Mouse (Mus musculus) right cerebral cortex, postnatal 4 days (tissue): ENCODE data around the gene Bcl2a1a.
A peak's percentile ranks its signal among the peaks of the same experiment; 100 is the strongest.
"Not testable (repeated sequence)": the region's sequence is repeated elsewhere in the genome, so short reads cannot be mapped to it uniquely, and the experiment has no call there.

Source experiments
- DNase-seq: peaks from one replicate; pipeline ENCODE4 v3.0.0-alpha.2; 2022

The Bcl2a1a gene

GRCm38 (mm10) chr9:88956670-88957153 lies at the start of gene Bcl2a1a:
TSS of gene Bcl2a1a (plus strand) at chr9:88956900.
- DNase-seq = not testable (repeated sequence)

- DNase-seq = not testable (repeated sequence)
Observed at GRCm38 (mm10) chr9:88916576-88916975, 40.1 kb upstream of the Bcl2a1a start.

GRCm38 (mm10) chr9:88938312-88938711 lies 18.4 kb upstream of the Bcl2a1a start:
- peak; percentile 5 for DNase-seq

GRCm38 (mm10) chr9:88951466-88951865 lies 5.2 kb upstream of the Bcl2a1a start:
- DNase-seq = not testable (repeated sequence)

GRCm38 (mm10) chr9:88953151-88953550 lies 3.5 kb upstream of the Bcl2a1a start:
- DNase-seq = not testable (repeated sequence)

GRCm38 (mm10) chr9:88955224-88955623 lies 1.5 kb upstream of the Bcl2a1a start:
- DNase-seq = not testable (repeated sequence)

GRCm38 (mm10) chr9:88956035-88956434 lies 665 bp upstream of the Bcl2a1a start:
- not testable (repeated sequence) for DNase-seq

- no peak for DNase-seq
Observed at GRCm38 (mm10) chr9:88958891-88959290, 2.2 kb downstream of the Bcl2a1a start.

- not testable (repeated sequence) for DNase-seq
Observed at GRCm38 (mm10) chr9:88959981-88960380, 3.3 kb downstream of the Bcl2a1a start.

GRCm38 (mm10) chr9:88966462-88966861 lies 9.8 kb downstream of the Bcl2a1a start:
- DNase-seq = not testable (repeated sequence)

GRCm38 (mm10) chr9:88969502-88969901 lies 12.8 kb downstream of the Bcl2a1a start:
- not testable (repeated sequence) for DNase-seq

- not testable (repeated sequence) for DNase-seq
Observed at GRCm38 (mm10) chr9:88976875-88977274, 20.2 kb downstream of the Bcl2a1a start.

GRCm38 (mm10) chr9:88979781-88980180 lies 23.1 kb downstream of the Bcl2a1a start:
- not testable (repeated sequence) for DNase-seq

- DNase-seq = not testable (repeated sequence)
Observed at GRCm38 (mm10) chr9:89001541-89001940, 44.8 kb downstream of the Bcl2a1a start.
